Mouse (Mus musculus) embryonic facial prominence, embryonic 12.5 days (tissue): ENCODE data around the gene Csrnp2. TPM values are rescaled to one million over a fixed set of nuclear protein-coding genes. Genes with fewer than 3 reads are reported as not detected.

Experiments
- polyA plus RNA-seq: library from polyadenylated mRNA; unstranded; fragments of >200 nt; fragmentation: Nextera tagmentation; extraction: Ambion mirVana; gene quantifications from 2 replicates; pipeline ENCODE4 v1.2.1, GENCODE M21; 2016

Gene Csrnp2
- polyA plus RNA-seq, 1 experiment from 2014 or later = 34.9 TPM

Other genes with a start within 250 kb of the Csrnp2 start
- not detected in 2 replicates for gene Tmprss12, start 214.7 kb downstream of the Csrnp2 start, polyA plus RNA-seq
- gene Mettl7a1, start 191.3 kb downstream of the Csrnp2 start, polyA plus RNA-seq = 5.0 and 5.1 TPM in 2 replicates
- 0.28 and 0.57 TPM in 2 replicates for gene Mettl7a3, start 160.6 kb downstream of the Csrnp2 start, polyA plus RNA-seq
- 0.26 TPM in 1 of 2 replicates, not detected in the other for gene Methig1, start 142.3 kb downstream of the Csrnp2 start, polyA plus RNA-seq
- not detected in 2 replicates for gene Mettl7a2, start 142.3 kb downstream of the Csrnp2 start, polyA plus RNA-seq
- gene Higd1c, start 130.9 kb downstream of the Csrnp2 start, polyA plus RNA-seq = not detected in 2 replicates
- 0.12 and 0.14 TPM in 2 replicates for gene Gm5475, start 73.3 kb downstream of the Csrnp2 start, polyA plus RNA-seq
- 22.3 and 23.0 TPM in 2 replicates for gene Slc11a2, start 70.4 kb downstream of the Csrnp2 start, polyA plus RNA-seq
- 35.3 and 37.3 TPM in 2 replicates for gene Letmd1, start 26.5 kb downstream of the Csrnp2 start, polyA plus RNA-seq
- gene Tfcp2, start 56.5 kb upstream of the Csrnp2 start, polyA plus RNA-seq = 42.7 and 43.7 TPM in 2 replicates
- 9.0 and 11.3 TPM in 2 replicates for gene Pou6f1, start 104.5 kb upstream of the Csrnp2 start, polyA plus RNA-seq
- gene Dazap2, start 119.9 kb upstream of the Csrnp2 start, polyA plus RNA-seq = 124 and 130 TPM in 2 replicates
- 5.9 and 7.2 TPM in 2 replicates for gene Smagp, start 141.5 kb upstream of the Csrnp2 start, polyA plus RNA-seq
- 2.2 and 2.4 TPM in 2 replicates for gene Bin2, start 174.1 kb upstream of the Csrnp2 start, polyA plus RNA-seq
- 1.1 and 2.4 TPM in 2 replicates for gene Cela1, start 192.4 kb upstream of the Csrnp2 start, polyA plus RNA-seq
- gene Galnt6, start 233.9 kb upstream of the Csrnp2 start, polyA plus RNA-seq = 0.39 and 0.40 TPM in 2 replicates